Mouse (Mus musculus): Measurements from ENCODE around the gene Fcf1. TPM values are rescaled to one million over a fixed set of nuclear protein-coding genes. Genes with fewer than 3 reads are reported as not detected.

The Fcf1 gene
- total RNA-seq, 1 experiment from 2014 or later: 149 TPM

DNA sequence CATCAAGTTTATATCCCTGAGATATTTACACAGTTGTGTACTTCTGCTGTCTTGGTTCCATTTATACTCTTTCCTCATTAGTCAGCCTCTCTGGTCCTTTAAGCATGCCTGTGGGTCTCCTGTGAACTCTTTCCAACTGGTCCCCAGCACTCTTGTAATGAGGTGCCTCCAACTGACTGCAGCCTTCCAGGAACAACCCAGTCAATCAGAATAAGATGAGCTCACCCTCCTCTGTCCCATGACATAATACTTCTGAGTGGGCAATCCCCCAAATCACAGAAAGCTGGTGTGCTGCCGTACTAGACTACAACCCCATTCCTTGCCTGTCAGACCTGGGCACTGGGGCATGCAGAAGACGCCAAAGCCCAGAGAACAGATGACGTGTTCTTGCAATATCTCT lies 14.4 kb upstream of the Fcf1 start:
- no peak for ATAC-seq (replicated peaks; ENCODE audit: insufficient number of reproducible peaks, low FRiP score, low TSS enrichment, poor library complexity, severe bottlenecking)

DNA sequence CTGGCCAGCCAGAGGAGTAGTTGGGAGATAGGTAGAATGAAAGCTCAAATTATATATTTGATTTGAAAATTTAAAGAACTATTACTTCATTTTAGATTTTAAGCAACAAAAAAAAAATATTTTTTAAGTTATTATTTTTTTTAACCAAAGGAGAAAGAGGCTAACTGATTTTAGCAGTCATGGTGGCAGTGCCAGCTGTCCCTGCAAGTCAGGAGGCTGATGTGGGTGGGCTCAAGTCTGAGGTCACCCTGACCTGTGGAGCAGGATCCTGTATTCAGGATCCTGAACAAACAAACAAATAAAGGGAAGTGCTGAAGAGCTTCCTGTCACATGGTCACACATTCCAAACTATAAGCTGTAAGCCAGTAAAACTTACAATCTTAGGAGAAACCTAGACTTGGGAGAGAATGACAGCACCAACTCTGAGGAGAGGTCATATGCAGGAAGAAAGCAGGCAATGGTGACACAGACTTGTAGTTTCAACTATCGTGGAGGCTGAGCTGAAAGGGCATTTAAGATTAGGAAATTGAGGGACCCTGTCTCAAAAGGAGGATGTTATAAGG lies 11.8 kb upstream of the Fcf1 start:
- no peak for ATAC-seq (replicated peaks; ENCODE audit: insufficient number of reproducible peaks, low FRiP score, low TSS enrichment, poor library complexity, severe bottlenecking)

DNA sequence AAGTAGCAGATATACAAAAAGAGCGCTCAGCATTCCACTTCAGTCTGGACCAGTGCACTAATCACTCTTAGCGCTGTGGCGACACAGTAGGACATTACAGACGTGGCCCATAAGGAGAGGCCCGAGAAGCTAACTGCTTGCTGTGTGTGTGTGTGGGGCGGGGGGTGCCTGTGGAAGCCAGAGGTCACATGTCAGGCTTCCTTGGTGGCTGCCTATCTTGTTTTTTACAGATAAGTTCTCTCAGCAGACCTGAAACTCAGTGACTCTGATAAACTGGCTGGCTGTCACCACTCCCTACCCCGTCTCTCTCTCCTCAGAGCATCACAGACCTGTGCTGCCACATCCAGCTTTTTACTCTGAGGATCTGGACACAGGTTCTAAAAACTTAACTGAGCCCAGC lies 8.1 kb upstream of the Fcf1 start:
- ATAC-seq (replicated peaks; ENCODE audit: insufficient number of reproducible peaks, low FRiP score, low TSS enrichment, poor library complexity, severe bottlenecking): no peak

DNA sequence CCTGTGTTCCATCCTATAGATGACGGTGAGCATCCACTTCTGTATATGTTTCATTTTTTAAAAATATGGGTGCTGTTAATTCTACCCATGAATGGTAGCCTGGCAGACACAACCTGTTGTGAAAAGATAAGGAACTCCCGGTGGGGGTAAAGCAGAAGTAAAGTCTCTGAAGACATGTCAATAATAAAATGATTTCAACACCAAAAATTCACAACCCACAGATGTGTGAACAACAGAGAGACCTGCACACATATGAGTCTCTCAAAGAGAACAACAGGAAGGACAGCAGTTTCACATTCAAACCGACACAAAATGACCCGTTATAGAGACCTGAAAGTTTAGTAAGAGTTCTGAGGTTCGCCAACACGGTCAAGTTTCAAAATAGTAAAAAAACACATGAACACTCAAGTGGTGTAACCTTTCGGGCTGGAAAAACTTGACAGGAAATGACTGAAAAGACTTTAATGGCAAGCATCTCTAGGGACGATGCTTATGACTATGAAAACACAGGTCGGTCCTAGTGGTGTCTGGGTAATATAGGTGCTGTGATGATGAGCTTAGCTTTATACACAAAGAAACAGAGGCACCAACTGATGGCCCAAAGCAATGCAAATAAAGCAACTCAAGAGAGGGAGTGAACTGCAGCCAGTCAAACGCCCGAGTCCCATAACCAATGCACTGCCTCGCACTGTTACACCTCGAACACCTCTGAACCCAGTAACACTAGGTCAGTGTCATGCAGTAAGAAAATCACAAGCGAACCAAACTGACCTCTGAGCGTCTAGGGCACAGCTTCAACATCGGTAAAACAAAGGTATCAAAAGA lies 1.7 kb upstream of the Fcf1 start:
- peak; percentile 44; the same call in 1 of the 2 replicates for ATAC-seq (replicated peaks; ENCODE audit: insufficient number of reproducible peaks, low FRiP score, low TSS enrichment, poor library complexity, severe bottlenecking)

DNA sequence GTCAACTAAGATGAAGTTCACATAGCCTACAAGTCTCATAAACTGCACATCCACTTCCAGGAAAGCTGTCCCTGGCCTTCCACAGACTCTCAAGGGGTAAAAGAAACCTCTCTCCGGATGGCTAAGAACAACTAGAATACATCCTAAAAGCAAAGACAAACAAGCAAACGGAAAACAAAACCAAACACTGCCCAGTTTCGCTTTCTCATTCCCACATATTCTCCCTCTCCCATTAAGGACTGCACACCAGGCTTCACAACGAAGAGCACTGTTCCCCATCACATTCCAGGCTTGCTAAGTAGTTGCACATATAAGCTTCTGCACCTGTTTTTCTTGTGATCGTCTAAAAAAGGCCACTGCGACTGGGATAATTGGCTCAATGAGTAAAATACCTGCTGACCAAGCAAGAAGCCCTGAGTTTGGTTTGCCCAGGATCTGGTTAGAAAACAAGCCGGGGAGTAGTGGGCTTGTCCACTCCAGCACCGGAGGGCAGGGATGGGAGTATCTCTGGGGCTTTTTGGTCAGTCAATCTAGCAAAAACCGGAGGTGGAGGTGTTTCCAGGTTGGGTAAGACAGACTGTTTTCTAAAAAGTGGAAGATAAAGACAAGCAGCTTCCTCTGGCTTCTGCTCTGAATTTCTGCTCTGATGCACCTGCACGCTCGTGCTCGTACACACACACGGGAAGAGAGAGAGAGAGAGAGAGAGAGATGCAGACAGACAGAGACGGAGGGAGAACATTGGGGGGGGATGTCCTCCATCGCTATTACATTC lies 855 bp upstream of the Fcf1 start:
- ATAC-seq (replicated peaks; ENCODE audit: insufficient number of reproducible peaks, low FRiP score, low TSS enrichment, poor library complexity, severe bottlenecking): no peak

DNA sequence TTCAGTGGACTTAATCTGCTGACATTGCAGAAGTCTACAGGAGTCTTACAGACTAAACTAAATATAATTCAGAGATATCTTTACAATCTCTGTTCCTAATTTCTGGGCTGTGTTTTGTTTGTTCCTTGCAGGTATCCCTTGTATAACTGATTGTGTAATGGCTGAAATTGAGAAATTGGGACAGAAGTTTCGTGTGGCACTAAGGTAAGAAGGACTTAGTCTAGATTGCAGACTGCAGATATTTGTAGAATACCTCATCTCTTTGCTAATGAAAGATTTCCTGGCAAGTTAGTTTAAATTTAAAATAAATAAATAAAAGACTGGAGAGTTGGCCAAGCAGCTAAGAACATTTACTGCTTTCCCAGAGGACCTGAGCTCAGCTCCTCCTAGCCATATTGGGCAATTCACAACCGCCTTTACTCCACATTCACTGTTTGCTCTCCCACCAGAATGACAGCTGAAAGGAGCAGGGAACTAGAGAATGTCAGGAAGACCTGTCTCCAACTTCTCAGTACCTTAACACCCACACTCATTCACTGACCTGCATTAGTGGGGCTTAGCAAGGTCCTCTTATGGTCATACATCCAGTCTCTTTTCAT lies 8.7 kb downstream of the Fcf1 start:
- ATAC-seq (replicated peaks; ENCODE audit: insufficient number of reproducible peaks, low FRiP score, low TSS enrichment, poor library complexity, severe bottlenecking): no peak

DNA sequence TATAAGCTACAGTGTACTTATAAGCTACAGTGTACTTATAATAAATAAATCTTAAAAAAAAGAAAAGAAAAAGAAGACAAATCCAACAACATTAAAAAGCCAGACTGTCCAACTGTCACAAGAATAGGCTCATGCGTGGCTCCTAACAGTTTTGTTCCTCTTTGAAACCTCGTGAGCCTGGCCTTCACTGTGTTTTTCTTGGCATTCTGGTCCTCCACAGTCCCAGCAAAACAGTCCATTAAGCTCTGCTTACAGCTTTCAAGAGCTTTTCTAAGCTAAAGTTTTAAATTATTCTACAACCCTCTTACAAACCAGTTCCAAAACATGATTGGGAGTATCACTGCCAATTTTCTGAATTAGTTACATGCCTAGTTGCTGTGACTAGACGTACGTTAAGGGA lies 18.8 kb downstream of the Fcf1 start:
- no peak for ATAC-seq (replicated peaks; ENCODE audit: insufficient number of reproducible peaks, low FRiP score, low TSS enrichment, poor library complexity, severe bottlenecking)

DNA sequence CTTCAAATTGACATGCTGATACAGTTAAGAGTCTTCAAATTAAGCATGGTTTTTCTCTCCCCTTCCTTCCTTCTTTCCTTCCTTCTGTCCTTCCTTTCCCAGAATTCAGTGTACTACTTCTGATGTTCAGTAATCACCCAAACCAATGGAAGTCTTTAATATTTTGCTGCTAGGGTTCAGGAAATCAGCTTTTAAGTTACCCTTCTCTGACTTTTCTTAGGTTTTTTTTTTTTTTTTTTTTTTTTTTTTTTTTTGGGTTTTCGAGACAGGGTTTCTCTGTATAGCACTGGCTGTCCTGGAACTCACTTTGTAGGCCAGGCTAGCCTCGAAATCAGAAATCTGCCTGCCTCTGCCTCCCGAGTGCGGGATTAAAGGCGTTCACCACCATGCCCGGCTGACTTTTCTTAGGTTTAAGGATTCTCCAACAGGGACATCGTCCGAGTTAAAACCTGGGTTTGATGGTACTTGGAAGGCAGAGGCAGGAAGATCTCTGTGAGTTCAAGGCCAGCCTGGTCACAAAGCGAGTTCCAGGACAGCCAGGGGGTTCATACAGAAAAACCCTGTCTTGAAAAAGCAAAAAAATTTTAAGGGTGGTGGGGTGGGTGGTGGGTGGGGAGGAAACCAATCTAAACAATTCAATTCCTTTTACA lies 24.5 kb downstream of the Fcf1 start:
- ATAC-seq (replicated peaks; ENCODE audit: insufficient number of reproducible peaks, low FRiP score, low TSS enrichment, poor library complexity, severe bottlenecking): no peak

DNA sequence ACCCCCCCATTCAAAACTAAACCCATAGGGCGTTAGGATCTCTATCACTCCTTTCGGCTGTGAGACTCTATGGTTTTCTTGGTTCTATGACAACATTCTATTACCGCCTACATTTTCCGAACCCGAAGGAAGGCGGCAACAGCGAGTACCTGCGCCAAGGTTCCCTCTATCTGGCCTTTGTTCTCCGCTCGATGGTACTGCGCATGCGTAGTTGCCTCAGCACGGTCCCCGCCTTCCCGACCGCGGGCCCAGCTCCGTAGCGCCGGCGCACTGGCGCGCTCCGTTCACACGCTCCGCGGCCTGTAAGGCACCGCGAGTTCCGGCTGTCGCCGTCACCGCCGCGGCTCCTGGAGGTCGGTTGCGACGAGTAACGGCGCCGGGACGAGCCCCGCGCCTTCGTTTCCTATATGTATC lies 25.4 kb downstream of the Fcf1 start, which contains the start of gene Ylpm1:
Gene Ylpm1, plus strand, starts transcription at position 239 of the 414 bp plus-strand sequence.
- ATAC-seq (replicated peaks; ENCODE audit: insufficient number of reproducible peaks, low FRiP score, low TSS enrichment, poor library complexity, severe bottlenecking): peak; percentile 99

DNA sequence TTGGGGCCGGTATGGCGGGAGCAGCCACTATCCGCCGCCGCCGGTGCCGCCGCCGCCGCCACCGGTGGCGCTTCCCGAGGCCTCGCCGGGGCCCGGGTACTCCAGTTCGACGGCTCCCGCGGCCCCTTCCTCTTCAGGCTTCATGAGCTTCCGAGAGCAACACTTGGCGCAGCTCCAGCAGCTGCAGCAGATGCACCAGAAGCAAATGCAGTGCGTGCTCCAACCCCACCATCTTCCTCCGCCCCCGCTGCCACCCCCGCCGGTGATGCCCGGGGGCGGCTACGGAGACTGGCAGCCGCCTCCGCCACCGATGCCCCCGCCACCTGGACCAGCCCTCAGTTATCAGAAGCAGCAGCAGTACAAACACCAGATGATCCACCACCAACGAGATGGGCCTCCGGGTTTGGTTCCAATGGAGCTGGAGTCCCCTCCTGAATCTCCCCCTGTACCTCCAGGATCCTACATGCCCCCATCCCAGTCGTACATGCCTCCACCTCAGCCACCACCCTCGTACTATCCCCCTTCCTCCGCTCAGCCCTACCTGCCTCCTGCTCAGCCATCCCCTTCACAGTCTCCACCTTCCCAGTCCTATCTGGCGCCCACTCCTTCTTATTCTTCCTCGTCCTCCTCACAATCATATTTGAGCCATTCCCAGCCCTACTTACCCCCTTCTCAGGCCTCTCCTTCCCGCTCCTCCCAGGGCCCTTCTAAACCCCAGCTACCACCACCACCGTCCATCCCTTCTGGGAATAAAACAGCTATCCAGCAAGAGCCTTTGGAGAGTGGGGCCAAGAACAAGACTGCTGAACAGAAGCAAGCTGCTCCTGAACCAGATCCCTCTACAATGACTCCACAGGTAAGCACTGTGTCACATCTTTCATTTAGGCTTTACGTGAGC lies 26.1 kb downstream of the Fcf1 start:
- ATAC-seq (replicated peaks; ENCODE audit: insufficient number of reproducible peaks, low FRiP score, low TSS enrichment, poor library complexity, severe bottlenecking): no peak

DNA sequence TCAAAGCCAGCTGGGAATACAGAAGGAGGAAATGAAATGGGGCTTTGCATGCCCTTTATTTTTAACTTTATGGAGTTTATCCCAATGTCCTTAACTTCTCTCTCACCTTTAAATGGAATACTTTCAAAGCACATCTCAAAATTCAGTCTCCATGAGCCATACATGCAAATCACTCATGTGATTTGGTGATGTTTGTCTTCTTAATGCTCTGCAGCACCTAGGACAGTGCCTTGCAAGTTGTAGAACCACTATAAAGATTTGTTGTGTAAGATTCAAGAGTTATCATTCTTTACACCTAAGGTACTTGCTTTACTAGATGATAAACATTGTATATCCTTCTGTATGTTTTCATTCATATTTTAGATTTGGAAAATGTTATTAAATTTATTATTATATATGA lies 28.4 kb downstream of the Fcf1 start:
- no peak for ATAC-seq (replicated peaks; ENCODE audit: insufficient number of reproducible peaks, low FRiP score, low TSS enrichment, poor library complexity, severe bottlenecking)

DNA sequence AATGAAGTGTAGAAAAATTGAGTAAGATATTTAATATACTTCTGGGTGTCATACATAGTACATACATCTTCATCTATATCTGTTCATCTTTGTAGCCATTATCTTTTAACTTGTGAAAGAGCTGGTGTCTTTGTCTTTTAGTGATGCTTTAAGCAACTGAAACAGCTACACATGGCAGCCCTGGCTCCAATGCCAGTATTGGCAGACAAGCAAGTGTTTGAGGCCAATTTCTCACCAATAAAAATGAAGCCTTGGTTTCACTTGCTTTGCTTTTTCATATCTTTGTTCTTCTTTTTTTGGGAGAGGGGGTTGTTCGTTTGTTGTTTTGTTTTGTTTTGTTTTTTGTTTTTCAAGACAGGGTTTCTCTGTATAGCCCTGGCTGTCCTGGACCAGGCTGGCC lies 35.5 kb downstream of the Fcf1 start:
- no peak for ATAC-seq (replicated peaks; ENCODE audit: insufficient number of reproducible peaks, low FRiP score, low TSS enrichment, poor library complexity, severe bottlenecking)

DNA sequence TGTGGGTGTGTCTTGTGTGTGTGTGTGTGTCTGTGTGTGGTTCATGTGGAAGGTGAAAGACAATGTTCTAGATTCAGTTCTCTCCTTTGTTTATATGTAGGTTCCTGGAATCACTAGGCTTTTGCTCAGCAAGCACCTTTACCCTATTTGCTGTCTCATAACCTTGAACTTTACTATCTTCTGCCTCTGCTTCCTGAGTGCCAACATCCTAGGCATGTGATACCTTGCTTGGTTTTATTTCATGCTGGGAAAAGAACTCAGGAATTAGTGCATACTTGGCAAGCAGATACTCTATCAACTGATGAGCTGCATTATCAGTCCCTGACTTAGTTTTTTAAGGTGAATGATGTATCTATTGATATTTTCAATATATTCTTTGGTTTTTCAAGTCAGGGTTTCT lies 36.3 kb downstream of the Fcf1 start:
- ATAC-seq (replicated peaks; ENCODE audit: insufficient number of reproducible peaks, low FRiP score, low TSS enrichment, poor library complexity, severe bottlenecking): no peak

DNA sequence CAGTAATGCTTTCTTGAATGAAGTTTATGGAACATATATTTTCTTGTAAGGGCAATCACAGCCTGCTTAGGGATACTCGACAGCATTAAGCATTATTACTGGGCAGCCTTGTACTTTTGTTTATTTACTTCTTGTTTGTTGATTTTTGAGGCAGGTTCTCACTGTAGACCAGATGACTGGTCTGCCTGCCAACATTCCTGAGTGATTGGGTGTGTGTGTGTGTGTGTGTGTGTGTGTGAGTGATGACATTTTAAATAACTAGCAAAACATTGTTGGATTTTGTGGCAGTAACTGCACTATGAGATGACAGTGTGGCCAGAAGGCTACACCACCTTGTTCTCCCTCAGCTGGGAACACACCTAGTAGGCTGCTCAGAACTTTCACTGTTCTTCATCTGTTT lies 39.1 kb downstream of the Fcf1 start:
- ATAC-seq (replicated peaks; ENCODE audit: insufficient number of reproducible peaks, low FRiP score, low TSS enrichment, poor library complexity, severe bottlenecking): no peak

DNA sequence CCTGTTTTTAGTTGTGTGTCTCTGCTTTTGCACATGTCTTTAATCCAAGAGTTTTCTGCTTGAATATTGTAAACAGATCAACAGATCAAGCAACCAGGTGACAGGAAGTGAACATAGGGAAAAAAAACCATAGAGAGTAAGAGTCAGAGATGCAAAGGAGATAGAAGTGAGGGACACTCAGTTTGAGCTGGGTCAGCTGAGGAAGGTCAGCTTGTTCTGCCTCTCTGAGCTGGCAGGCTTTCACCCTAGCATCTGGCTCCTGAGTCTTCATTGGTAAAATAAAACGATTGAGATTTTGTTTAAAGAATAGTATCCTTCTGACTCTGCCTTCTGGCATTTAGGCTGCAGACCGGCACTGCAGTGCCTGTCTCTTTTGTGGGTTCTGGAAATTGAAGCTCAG lies 39.8 kb downstream of the Fcf1 start:
- no peak for ATAC-seq (replicated peaks; ENCODE audit: insufficient number of reproducible peaks, low FRiP score, low TSS enrichment, poor library complexity, severe bottlenecking)

DNA sequence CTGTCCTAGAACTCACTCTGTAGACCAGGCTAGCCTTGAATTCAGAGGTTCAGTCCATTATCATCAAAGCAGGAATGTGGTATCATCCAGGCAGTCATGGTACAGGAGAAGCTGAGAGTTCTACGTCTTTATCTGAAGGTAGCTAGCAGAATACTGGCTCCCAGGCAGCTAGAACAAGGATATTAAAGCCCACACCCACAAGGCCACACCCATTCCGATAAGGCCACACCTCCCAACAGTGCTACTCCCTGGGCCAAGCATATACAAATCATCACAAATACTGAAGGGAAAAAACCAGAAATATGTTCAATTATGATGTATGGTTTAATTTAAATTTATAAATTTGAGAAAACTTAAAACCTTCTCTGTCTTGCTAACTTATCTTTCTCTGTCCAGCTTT lies 41.5 kb downstream of the Fcf1 start:
- no peak for ATAC-seq (replicated peaks; ENCODE audit: insufficient number of reproducible peaks, low FRiP score, low TSS enrichment, poor library complexity, severe bottlenecking)

DNA sequence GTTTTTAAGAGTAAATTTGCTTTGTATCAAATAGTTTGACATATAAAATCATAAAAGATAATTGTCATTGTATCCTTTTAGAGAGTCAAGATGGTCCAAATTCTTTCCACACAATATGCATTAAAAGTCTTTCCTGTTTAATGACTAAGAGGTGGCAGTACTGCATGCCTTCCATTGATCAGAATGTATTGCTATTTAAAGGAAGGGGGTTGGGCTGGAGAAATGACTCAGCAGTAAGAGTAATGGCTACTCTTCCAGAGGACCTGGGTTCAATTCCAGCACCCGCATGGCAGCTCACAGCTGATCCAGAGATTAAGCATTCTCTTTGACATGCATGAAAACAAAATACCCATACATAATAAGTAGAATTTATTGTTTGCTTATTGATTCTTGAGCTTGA lies 51.4 kb downstream of the Fcf1 start:
- no peak for ATAC-seq (replicated peaks; ENCODE audit: insufficient number of reproducible peaks, low FRiP score, low TSS enrichment, poor library complexity, severe bottlenecking)

DNA sequence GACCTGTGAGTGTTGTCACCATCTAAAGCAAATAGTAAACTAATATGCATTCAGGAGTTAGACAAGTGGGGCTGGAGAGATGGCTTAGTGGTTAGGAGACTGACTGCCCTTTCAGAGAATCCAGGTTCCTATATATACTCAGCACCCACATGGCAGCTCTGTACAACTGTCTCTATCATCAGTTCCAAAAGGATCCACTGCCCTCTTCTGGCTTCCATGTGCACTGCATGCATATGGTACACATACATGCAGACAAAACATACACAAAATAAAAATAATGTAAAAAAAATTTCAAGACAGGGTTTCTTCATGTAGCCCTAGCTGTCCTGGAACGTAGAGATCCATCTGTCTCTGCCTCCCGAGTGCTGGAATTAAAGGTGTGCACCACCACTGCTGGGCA lies 62.0 kb downstream of the Fcf1 start:
- no peak for ATAC-seq (replicated peaks; ENCODE audit: insufficient number of reproducible peaks, low FRiP score, low TSS enrichment, poor library complexity, severe bottlenecking)

All from monocyte, adult 5-6 weeks (primary cell).